ENCODE assay signal across 8 mouse cellular contexts in genomic region chr19:10025169-10025875, GRCm38 (mm10). TPM values are rescaled to one million over a fixed set of nuclear protein-coding genes. Genes with fewer than 3 reads are reported as not detected.
DNase-seq lines count a peak whose midpoint lies in the region; ATAC-seq lines count a peak whose summit lies in the region.

No protein-coding gene starts in this region.

- no peaks in the 10 kb centered on the region for H3K36me3 ChIP-seq in intestine, embryonic 16.5 days (ENCODE audit: control insufficient read depth, insufficient read depth, low read length)
- peaks cover 99% of the 10 kb centered on the region for H3K36me3 ChIP-seq in liver, embryonic 15.5 days (replicated peaks)

- no peak overlapping the region for H3K4me3 ChIP-seq in intestine, embryonic 16.5 days (ENCODE audit: low read length)
- 0 out of 2 replicates have a peak overlapping the region, but pooled peaks have one; percentile 6 for H3K4me3 ChIP-seq in liver, embryonic 15.5 days (replicated peaks)

- no peak overlapping the region for H3K9ac ChIP-seq in intestine, embryonic 16.5 days (ENCODE audit: low read depth, low read length)
- no peak overlapping the region for H3K9ac ChIP-seq in liver, embryonic 15.5 days

- peak overlapping the region; percentile 56 for H3K27ac ChIP-seq in intestine, embryonic 16.5 days (ENCODE audit: low read length)
- peak overlapping the region; percentile 45 for H3K27ac ChIP-seq in liver, embryonic 15.5 days (replicated peaks)

- no peaks in the 10 kb centered on the region for H3K9me3 ChIP-seq in intestine, embryonic 16.5 days (ENCODE audit: control insufficient read depth, low read length)
- H3K9me3 ChIP-seq in liver, embryonic 15.5 days (replicated peaks), result no peaks in the 10 kb centered on the region

- intact Hi-C loops in left cerebral cortex, postnatal 14 days (cut with DNase I), result no loop called here
- intact Hi-C loops in gastrocnemius, postnatal 14 days (cut with DNase I; ENCODE audit: low total_unique reads), result no loop called here

- peaks cover 36% of the 10 kb centered on the region for H3K4me1 ChIP-seq in intestine, embryonic 16.5 days (ENCODE audit: control insufficient read depth, insufficient read depth, low read length)
- H3K4me1 ChIP-seq in liver, embryonic 15.5 days (replicated peaks), result peaks cover 61% of the 10 kb centered on the region

- peak; percentile 49 to 55 for DNase-seq in left cerebral cortex, postnatal 14 days (ENCODE audit: low spot score in 2 of 2)
- no peak for DNase-seq in left cerebral cortex, adult 11 months (ENCODE audit: low spot score)
- peak; percentile 87 for DNase-seq in adrenal gland, adult 8-10 months
- DNase-seq in gastrocnemius, postnatal 14 days, result peak; percentile 71
- peak; percentile 61 for DNase-seq in testis, postnatal 14 days (ENCODE audit: low spot score)
- DNase-seq in cerebellum, adult 11-12 months, result no peak

- no peaks in the 10 kb centered on the region for H3K27me3 ChIP-seq in intestine, embryonic 16.5 days (replicated peaks; ENCODE audit: control insufficient read depth, insufficient read depth, low read length)
- no peaks in the 10 kb centered on the region for H3K27me3 ChIP-seq in liver, embryonic 15.5 days

- H3K4me2 ChIP-seq in intestine, embryonic 16.5 days (ENCODE audit: low read depth, low read length), result no peak overlapping the region
- 0 out of 2 replicates have a peak overlapping the region, but pooled peaks have one; percentile 3 for H3K4me2 ChIP-seq in liver, embryonic 15.5 days

- ATAC-seq in intestine, embryonic 16.5 days, result peak; percentile 55
- ATAC-seq in liver, embryonic 15.5 days (ENCODE audit: insufficient read depth), result peak; percentile 45; the same call in 1 of the 2 replicates

- 23% methylated on average over 8 of the region's 8 CpGs for WGBS in intestine, embryonic 16.5 days
- WGBS in liver, embryonic 15.5 days (ENCODE audit: insufficient replicate concordance), result 21% methylated on average over 8 of the region's 8 CpGs

RNA-seq across cellular contexts. Expression of gene Fads3, which starts 16.0 kb away (rescaled TPM):
- 10 to 100 TPM; 35.0 to 36.6 TPM for total RNA-seq in left cerebral cortex, postnatal 14 days (2021)
- 10 to 100 TPM in 3 of 4 experiments, 1 to 10 TPM in 1; 9.9 to 55.1 (median 22.0) TPM for total RNA-seq in adrenal gland, adult 8-10 months (2022)
- total RNA-seq in gastrocnemius, postnatal 14 days (2021), result 1 to 10 TPM; 5.4 to 6.0 TPM
- polyA plus RNA-seq in intestine, embryonic 16.5 days (2015; fragmentation: Nextera tagmentation; extraction: Ambion mirVana), result 12.4 and 13.0 TPM in 2 replicates
- polyA plus RNA-seq in liver, embryonic 15.5 days (2015; fragmentation: Nextera tagmentation; extraction: Ambion mirVana), result 7.6 and 8.9 TPM in 2 replicates

RNA-seq across cellular contexts. Expression of gene Rab3il1, which starts 23.9 kb away (rescaled TPM):
- total RNA-seq in left cerebral cortex, postnatal 14 days (2021), result 10 to 100 TPM in 1 of 2 experiments, 1 to 10 TPM in 1; 8.9 to 10.4 TPM
- 10 to 100 TPM in 2 of 4 experiments, 1 to 10 TPM in 2; 6.5 to 13.3 (median 9.5) TPM for total RNA-seq in adrenal gland, adult 8-10 months (2022)
- total RNA-seq in gastrocnemius, postnatal 14 days (2021), result 10 to 100 TPM in 1 of 2 experiments, 1 to 10 TPM in 1; 7.4 to 11.6 TPM
- 45.7 and 48.8 TPM in 2 replicates for polyA plus RNA-seq in intestine, embryonic 16.5 days (2015; fragmentation: Nextera tagmentation; extraction: Ambion mirVana)
- polyA plus RNA-seq in liver, embryonic 15.5 days (2015; fragmentation: Nextera tagmentation; extraction: Ambion mirVana), result 245 and 277 TPM in 2 replicates

RNA-seq across cellular contexts. Expression of gene Best1, which starts 23.9 kb away (rescaled TPM):
- 1 to 10 TPM; 1.1 to 2.1 TPM for total RNA-seq in left cerebral cortex, postnatal 14 days (2021)
- 1 to 10 TPM in 1 of 4 experiments, under 1 TPM in 3; 0.15 to 1.0 (median 0.44) TPM for total RNA-seq in adrenal gland, adult 8-10 months (2022)
- under 1 TPM; 0.29 to 0.41 TPM for total RNA-seq in gastrocnemius, postnatal 14 days (2021)
- 0.42 and 0.72 TPM in 2 replicates for polyA plus RNA-seq in intestine, embryonic 16.5 days (2015; fragmentation: Nextera tagmentation; extraction: Ambion mirVana)
- 0.09 and 0.12 TPM in 2 replicates for polyA plus RNA-seq in liver, embryonic 15.5 days (2015; fragmentation: Nextera tagmentation; extraction: Ambion mirVana)

RNA-seq across cellular contexts. Expression of gene Fth1, which starts 44.9 kb away (rescaled TPM):
- 1,000 to 10,000 TPM; 1,766 to 1,778 TPM for total RNA-seq in left cerebral cortex, postnatal 14 days (2021)
- total RNA-seq in adrenal gland, adult 8-10 months (2022), result 1,000 to 10,000 TPM; 2,860 to 3,469 (median 3,019) TPM
- total RNA-seq in gastrocnemius, postnatal 14 days (2021), result 1,000 to 10,000 TPM; 2,162 to 2,185 TPM
- polyA plus RNA-seq in intestine, embryonic 16.5 days (2015; fragmentation: Nextera tagmentation; extraction: Ambion mirVana), result 2,278 and 2,351 TPM in 2 replicates
- 3,441 and 3,837 TPM in 2 replicates for polyA plus RNA-seq in liver, embryonic 15.5 days (2015; fragmentation: Nextera tagmentation; extraction: Ambion mirVana)

Comparison
In these comparisons a context has a peak if more than half of its experiments do, and no peak if none do; other contexts are left out.
1. DNase-seq: peak in left cerebral cortex, postnatal 14 days (2 of 2), adrenal gland, adult 8-10 months (single experiment), gastrocnemius, postnatal 14 days (single experiment) and testis, postnatal 14 days (single experiment); none in left cerebral cortex, adult 11 months (single experiment) and cerebellum, adult 11-12 months (single experiment).